Mouse (Mus musculus) adrenal gland, adult 2 months (tissue): ENCODE results near the gene 2010111I01Rik. TPM values are rescaled to one million over a fixed set of nuclear protein-coding genes. Genes with fewer than 3 reads are reported as not detected.
A peak's percentile ranks its signal among the peaks of the same experiment; 100 is the strongest.

Experiments
- DNase-seq: peaks from one replicate; pipeline ENCODE4 v3.0.0; 2021
- polyA plus RNA-seq: library from polyadenylated mRNA; depleted of rRNA; stranded (reverse); fragments of >200 nt; gene quantifications from 2 replicates; pipeline ENCODE4 v1.2.3, GENCODE M21; 2012
- total RNA-seq, 2 experiments: library from RNA; stranded (reverse); gene quantifications; 2 replicates each; pipeline ENCODE4 v1.2.3; 2021

2010111I01Rik gene
- total and polyA plus RNA-seq, 3 experiments: 39.9 to 99.2 (median 62.1) TPM

DNA sequence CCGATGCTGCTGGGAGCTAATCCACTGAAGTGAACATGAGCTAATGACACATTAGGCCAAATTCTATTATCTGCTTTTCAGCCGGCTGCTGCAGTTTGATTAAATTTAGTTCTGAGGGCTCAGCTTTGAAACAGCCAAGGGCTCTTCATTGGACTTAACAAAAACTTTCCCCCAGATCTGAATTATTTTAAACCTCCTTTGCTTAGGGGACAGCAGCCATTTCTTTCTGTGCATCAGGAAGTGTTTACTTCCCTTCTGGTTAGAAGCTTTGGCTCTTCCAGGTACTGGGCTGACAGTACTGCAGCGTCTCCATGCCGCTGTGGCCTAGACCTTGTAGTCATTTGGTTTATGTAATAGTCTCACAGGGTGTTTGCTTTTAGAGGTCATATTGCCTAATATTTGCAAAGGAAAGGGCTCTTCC lies 149.2 kb downstream of the 2010111I01Rik start:
- peak; percentile 61 for DNase-seq

DNA sequence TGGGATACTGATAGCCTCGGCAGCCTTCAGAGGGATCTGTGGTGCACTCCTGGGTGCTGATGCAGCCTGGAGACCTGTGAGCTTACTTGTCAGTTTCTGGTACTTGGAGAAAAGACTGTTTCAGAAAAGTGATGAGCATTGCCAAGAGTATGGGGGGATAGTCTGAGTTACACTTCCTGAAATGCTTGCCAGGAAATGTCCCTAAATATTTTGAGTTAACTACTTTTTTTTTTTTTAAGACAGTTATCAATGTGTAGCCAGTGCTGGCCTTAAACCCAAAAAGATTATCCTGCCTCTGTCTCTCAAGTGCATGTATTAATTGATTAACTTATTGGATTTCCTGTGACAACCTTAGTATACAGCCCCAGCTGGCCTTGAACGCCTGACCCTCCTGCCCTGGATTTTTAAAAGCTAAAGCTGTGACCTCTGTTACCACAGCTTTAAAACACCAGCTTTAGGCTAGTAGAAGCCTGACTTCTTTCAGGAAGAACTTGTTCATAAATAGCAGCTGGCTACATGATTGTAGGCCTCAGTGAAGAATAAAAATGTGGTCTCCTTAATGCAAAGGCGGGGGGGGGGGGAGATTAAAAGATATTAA lies 150.6 kb downstream of the 2010111I01Rik start:
- no peak for DNase-seq

DNA sequence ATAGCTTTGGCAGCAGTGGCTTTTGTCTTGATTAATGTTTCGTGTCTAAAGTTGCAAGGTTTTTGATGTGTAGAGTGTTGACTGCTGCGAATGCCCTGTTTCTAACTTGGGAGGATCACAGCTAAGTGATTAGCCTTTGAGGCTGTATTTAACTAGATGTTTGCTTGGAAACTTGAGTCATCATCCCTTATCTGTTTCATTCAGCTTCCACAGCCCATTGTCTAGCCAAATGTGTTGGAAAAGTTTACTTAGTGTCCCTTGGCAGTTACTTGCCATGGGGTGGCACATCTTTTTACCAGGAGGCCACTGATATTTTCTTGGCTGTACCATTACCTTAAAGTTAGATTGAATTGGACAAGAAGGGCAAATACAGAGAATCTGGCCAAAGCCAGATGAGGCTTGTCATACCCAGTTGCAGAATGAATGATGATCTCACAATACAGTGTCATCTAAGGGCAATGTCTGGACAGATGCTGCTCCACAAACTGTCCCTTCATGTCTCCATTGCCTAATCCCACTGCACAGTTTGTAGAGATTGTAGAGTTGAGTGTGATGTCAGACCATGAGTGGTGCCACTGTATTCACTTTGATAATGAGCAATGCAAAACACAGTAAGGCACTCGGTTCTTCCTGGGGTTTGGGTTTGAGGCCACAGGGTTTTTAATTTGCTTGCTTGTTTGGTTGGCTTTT lies 152.9 kb downstream of the 2010111I01Rik start:
- DNase-seq: no peak

DNA sequence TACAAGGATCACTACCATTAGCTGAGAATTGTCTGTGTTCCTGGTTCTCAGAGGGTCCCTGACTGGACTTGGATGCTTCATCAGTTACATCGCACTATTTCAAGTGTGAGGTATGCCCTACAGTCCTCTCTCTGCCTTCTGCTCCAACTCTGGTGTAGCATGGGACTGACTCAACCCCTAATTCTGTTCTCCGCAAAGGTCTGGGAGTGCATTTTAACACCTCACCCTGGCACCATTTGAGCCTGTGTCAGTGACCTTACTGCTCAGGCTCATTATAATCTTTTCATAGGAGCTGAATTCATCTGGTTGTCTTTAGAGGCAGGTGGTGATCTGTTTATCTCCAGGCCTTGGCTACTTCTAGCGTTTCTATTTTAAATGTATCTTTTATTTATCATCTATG lies 154.0 kb downstream of the 2010111I01Rik start:
- no peak for DNase-seq

DNA sequence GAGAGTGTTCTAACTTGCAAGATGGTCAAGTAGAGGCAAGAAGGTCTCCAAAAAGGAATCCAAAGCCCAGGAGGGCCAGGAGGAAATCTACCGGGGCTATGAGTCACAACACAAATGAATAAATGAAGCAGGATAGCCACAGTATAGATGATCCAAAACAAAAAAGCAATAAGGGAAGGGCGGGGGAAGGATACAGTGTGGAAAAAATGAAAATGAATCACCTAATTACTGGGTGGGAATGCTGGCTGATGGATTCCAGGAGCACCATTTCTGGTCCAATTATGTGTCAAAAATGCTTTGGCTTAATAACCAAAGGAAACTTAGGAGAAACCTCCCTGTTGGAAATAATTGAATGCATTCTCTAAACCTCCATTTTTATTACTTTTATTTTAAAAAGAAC lies 155.6 kb downstream of the 2010111I01Rik start:
- no peak for DNase-seq

DNA sequence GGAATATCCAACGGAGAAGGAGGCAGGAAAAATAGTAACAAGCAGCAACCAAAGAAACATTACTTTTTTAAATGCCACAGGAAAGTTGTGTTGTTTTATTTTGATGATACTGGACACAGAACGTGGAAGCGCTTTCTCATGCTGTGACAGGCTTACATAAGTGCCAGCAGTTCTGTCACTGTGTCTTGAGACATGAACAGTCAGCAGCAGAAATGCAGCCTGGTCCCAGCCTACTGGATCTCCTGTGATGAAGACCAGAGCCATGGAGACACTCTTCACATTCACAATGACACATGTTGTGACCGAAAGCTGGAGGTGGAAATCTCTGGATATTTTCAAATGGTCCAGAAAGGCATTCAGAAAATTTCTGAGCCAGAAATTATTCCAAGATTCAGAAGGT lies 157.1 kb downstream of the 2010111I01Rik start:
- no peak for DNase-seq

DNA sequence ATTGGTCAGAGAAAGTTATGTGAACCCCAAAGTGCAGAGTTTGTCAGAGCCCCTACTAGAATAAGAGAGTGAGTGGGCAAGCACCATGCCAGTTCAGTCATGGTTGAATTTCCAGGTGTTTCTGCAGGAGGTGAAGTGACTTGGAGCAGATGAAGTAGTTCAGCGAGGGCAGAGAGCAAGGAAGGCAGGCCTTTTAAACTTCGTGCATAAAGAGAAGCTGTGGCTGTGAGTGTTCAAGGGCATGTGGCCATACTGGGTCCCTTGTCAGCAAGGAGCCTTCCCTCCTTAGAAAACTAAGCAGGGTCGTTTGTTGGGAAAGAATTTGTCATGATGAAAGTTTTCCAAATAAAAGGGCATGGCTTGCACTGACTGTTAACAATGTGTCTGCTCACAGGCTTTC lies 161.5 kb downstream of the 2010111I01Rik start:
- DNase-seq: no peak

DNA sequence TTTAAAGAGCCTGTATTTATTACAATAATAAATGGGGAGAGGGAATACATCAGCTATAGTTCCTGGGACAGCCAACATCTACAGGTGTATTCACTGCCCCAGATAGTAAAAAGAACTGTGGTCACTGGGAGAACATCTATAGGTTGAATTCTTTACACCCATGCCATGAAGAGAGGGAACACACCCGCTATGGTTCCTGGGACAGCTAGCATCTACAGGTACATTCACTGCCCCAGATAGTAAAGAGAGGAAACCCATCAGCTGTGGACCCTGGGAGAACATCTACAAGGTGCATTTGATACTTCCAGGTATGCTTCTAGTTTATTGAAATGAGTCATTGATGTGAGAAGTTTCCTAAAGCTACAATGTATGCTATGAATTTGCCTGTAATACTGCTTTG lies 162.8 kb downstream of the 2010111I01Rik start:
- no peak for DNase-seq

DNA sequence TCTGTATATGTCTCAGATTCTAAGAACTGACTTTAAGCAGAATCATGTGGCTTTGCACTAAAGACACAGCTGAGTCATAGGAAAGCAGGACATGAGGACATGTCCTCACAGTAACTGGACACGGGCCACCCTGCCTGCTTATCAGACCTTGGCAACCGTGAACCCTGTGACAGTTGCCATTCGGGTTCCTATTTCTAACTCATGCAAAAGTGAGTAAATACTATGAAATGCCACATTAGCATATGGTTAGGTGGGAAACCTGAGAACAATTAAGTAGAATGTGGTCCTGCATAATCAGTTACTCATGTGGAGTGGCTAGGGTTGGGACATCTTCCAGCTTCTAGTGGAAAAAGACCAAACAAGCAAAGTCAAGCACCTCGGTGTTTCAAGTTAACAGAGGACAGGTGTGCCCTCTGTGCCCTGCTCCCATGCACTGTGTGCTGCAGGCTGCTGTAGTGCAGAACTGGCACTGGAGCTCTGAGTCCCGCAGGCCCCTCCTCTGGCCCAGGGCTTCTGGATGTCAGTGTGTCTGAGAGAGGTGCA lies 170.3 kb downstream of the 2010111I01Rik start:
- peak; percentile 65 for DNase-seq

DNA sequence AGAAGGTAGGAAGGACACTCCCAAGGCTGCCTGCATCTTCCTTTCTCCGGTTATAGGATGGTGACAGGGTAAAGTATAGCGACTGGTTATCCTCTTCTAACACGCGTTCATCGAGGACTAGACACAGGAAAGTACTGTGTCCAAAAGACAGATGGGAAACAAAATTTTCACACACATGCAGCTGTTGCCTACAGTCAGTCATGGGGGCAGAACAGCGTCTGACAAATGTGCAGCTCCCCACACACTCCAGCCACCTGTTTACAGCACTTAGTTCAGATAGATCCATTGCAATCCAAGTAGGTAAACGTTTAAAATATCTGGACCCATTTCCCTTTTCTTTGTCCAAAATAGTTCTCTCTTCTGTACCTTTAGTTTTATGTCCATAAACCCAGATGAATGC lies 171.3 kb downstream of the 2010111I01Rik start:
- no peak for DNase-seq

DNA sequence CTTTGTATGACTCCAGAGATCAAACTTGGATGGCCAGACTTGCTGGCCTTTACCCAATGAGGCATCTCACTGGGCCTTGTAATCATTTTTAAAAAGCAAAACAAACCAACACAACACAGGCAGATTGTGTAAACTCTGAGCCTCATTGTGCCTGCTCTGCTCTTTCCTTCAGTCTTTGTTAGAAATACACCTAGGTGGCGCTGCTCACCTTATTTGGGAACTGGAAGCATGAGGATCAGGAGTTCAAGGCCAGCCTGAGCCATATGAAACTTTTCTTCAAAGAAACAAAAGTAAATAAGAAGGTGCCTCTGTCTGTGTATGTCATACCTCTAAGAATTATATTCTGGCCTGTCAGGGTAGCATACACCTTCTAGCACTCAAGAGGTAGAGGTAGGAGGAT lies 172.1 kb downstream of the 2010111I01Rik start:
- no peak for DNase-seq

DNA sequence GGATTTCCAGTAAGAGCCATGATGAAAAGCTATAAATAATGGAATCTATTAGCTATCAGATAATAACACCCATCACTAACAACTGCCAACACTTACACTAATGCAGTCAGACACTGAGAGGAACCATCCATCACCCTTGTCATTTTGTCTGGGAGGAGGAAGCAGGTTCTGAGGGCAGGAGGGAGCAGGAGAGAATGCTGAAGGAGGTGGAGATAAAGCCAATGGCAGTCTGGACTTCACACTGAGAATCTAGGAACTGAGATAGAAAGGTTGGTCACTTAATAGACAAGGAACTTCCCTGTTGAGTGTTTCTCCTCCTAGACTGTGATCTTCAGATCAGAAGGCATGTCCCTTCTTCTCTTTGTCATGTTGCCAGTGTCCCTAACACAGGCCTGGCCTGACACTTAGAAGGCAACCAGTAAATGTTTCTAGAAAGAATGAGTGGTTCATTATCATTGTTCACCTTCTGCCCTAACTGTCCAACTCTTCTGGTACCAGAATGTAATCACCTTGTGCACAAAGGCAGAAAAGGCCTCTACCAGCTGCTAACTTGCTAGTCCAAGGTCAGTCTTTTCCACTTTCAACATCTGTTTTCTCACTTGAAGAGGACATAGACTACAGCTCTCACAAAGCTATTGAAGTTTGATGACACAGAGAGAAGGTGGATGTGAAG lies 173.8 kb downstream of the 2010111I01Rik start:
- DNase-seq: no peak

DNA sequence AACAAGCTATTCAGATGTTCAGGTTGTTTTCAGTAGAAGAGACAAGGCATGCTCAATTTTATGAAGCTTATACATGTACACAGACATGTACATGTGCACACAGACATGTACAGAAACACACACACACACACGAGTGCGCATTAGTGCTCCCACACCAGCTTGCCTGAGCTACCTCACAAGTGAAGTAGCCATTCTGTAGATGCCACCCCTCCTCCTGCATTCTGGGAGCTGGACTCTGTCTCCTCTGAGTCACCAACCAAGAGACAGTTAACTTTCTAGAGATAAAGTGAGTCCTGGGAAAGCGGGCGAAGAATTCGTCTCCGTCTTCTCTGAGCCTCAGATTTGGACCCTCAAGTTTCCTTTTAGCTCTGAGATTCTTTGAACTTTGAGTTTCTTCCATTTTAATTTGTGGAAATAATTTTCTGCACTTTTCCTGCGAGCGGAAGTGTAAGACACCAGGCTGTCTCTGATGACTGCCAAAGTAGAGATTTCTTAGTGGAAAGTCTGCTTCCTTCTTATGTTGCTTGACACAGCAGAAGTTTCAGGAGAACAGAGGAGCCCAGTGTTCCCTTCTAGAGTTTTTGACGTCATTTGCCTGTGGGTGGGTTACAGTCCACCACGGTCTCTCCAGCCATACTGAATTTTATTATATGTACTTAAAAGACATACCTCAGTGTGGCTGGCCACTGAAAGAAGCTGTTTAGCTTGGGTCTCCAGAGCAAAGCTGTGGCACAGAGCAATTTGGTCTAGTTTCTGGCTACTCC lies 175.0 kb downstream of the 2010111I01Rik start:
- DNase-seq: no peak

DNA sequence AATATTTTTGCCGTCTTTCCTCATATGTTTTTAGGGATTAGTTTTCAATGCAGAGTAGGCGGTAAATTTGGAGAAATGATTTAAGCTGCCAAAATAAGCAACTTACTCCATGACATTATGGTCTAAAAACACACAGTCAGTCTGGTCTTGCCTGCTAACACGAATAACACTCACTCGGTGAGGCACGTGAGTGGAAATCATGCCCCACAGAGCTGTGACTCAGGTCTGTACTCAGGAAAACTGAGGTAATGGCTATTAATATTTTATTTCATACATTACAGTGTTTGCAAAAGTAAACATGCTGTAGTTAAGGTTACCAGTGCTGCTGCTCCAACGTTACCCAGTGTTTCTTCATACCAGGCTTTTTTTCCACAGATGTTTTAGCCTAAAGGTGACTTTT lies 176.1 kb downstream of the 2010111I01Rik start:
- no peak for DNase-seq

DNA sequence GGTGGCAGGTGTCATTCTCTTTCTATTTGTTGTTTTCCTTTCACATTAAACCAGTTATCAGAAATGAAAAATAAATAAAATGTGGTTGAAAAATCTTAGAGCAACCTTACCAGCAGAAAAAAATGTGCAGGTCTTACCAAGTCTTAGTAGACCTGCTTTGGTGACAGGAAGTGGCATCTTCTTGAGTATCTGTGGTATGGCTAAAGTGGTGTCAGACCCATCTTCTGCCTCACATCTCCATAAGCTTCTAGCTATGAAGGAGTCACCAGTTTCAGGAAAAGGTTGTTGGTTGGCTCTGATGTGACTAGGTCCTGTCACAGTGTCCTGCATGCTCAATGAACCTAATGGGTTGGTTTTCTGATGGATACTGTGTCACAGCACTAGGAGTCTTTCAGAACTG lies 176.6 kb downstream of the 2010111I01Rik start:
- no peak for DNase-seq

DNA sequence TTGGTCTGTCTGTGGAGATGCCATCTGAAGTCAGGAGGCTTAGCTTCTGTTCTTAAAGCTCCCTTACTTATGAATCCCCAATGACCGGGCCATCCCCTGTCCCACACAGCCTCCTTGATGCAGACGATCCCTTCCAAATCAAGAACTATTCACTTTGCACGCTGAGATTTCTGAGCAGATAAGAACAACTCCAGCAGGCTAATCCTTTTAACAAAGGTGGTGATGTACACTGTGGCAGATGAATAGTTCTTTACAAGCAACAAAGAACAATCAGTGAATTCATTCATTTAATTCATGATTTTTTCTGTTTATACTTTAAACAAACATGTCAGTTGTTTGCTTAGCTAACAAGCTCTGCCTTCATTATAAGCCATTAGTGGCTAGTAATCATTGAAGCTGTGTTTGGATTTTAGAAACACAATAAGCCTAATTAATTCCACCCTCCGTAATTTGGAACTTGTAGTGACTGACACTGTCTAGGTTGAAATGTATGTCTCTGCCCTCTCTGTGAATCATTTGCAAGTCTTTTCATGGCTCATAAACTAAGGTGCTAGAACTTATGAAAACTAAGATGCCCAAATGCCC lies 182.0 kb downstream of the 2010111I01Rik start:
- no peak for DNase-seq

DNA sequence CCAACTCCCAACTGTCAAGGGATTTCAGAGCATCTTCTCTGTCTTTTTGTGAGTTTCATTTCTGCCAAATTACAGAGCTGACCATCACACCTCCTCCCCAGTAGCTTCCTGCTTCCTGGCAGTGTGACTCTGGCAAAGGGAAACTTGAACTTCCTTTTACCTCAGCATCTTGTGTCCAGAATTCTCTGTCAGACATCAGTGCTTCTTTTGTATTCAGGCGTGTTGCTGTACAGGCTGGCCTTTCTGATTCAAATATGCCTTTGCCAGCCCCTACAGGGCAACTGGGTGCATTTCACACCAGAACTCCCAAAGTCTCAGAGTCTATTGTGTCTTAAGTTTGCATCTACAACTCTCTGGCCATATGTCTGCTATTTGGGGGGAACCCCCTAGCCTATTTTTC lies 183.5 kb downstream of the 2010111I01Rik start:
- DNase-seq: peak; percentile 28

DNA sequence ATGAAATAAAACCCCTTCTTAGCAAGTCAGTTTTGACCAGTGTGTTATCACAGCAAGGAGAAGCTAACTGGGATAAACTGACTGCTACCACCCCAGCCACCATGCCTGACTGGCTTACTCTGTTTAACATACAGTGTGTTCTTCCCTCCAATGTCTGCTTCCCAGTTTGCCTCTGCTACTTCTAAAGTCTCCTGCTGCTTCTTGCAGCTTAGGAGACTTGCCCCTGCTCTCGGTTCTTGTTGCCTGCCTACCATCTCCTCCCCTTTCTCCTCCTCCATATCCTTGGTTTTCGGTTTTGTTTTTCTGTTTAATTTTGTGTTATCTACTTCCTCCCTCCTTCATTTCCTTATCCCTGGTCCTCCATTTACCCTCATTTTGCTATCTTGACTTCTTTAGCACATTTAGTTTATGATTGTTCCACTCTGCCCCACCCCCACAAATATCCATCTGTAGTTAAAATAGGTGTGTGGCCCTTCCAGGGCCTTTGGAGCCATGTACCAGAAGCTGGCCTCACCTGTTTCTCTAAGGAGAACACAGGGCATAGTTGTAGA lies 185.9 kb downstream of the 2010111I01Rik start:
- no peak for DNase-seq

DNA sequence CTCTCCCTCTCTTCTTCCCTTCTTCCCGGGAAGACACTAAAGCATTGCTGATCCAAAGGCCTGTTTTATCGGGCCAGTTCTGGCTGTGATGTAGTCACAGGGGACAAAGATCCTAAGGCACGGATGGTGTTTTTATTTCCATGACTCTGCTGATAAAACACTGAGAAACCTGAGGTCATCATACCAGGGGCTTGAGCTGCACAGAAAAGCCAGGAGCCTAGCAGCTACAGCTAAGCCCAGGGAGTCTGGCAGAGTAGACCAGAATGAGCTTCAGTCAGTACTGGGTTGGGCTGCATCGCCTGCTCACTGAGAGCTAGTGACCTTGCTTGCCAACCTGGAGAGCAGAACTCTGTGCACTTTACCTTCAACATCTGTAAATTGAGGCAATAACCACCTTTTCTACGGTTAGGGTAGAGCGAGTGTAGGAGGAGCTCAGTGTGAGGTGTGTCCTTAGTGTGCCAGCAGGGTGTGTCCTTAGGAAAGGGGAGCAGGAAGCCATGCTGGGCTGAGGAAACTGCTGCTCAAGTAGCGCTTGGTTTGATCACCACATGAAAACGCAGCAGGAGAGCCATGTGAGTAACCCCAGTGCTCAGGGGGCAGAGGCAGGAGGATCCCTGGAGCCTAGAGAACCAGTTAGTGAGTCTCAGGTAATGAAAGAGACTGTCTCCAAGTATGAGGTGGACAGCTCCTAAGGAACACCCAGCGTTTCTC lies 186.5 kb downstream of the 2010111I01Rik start:
- DNase-seq: no peak

DNA sequence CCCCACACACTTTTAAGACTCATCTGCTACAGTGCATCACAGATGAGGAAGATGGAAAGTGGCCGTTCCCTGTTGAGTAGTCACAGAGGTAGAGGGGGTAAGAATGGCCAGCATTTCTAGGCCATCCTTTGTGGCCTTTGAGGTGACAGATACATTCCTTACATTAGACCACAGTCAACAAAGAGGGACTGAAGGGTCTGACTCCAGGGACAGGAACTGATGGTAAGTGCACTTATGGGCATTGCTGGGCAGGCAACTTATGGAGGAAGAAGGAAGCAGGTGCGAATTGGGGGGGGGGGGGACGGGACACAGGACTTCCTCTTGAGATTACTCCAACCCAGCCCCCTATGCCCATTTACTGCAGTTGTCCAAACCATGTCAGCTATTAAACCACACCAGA lies 187.8 kb downstream of the 2010111I01Rik start:
- DNase-seq: no peak

DNA sequence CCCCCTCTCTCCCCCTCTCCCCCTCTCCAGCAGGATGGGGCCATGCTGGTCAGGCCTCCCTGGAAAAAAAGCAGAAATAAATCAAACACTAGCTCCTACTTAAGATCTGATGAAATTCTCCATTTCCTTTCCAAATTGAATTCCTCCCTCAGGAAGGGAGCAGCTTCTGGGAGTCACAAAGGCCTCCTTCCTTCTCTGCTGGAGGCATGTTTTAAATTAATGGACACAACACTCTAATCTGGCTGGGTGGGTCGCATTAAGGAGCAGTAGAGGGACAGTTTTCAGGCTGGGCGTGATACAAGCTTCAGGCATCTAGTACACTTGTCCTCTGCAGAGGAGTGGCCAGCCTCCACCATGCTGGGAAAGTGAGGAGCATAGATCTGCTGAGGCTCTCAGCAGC lies 188.7 kb downstream of the 2010111I01Rik start:
- peak; percentile 34 for DNase-seq
